Mouse (Mus musculus) MEL-GATA-1-ER (cell line): ENCODE measurements around the gene Gm21679.
"Not testable (repeated sequence)": the region's sequence is repeated elsewhere in the genome, so short reads cannot be mapped to it uniquely, and the experiment has no call there.

Experiments
- DNase-seq: peaks from one replicate; pipeline ENCODE4 v3.0.0-alpha.2; 2012; ENCODE audit warnings: low read depth; ENCODE audit errors: extremely low read depth

Gene Gm21679

GRCm38 (mm10) chrY:29683270-29683669 lies at the start of gene Gm21679:
Gene Gm21679, minus strand, starts transcription at chrY:29683370.
- not testable (repeated sequence) for DNase-seq
